Mouse (Mus musculus): Measurements from ENCODE around the gene Ninj1. TPM values are rescaled to one million over a fixed set of nuclear protein-coding genes. Genes with fewer than 3 reads are reported as not detected.

The Ninj1 gene
- polyA plus RNA-seq, 1 experiment from 2014 or later, result 26.5 TPM

DNA sequence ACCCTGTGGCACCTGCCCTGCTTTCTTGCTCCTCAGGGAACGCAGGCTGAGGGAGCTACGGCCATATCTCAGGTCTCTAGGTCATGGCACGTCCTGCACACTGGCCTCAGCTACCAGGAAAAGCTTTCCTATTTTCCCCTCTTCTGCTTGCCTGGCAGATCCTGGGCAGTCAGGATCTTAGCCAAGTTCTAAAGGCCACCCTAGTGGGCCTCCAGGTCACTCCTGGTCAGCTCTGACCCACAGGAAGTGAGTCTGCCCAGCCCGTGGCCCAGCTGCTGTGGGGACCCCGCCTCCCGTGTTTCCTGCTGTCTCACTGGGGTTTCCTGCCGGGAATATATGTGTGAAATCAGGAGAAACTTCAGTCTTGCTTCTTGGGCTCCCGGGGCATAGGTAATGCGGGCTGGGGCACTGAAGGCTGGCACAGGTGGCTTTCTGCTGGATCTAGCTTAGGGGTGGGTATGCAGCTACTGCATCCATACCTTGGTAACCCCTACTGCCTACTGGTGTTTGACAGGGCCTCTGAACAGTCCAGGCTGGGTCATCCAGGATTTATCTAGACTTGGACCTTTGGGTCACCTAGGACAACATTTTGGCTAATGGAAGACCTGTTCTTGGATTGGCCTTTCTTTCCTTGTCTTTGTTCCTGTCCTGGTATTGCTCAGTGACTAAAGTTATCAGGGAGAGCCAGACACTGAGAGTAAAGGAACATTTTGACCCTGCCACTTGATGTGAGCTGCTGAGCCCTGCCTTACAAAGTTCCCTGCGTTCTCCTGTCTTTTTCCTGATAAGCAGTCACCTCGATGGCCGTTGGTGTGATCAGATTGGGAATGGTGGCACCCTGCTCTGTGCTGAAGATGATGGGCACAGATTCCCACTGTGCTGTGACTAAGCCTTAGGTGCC lies 2.9 kb downstream of the Ninj1 start:
- Histone ChIP-seq H3K4me2 (replicated peaks) (no peak overlapping the region), H3K9me3 (replicated peaks) (no peaks in the 10 kb centered on the region), H3K9ac (no peak overlapping the region), H3K4me1 (peaks cover 36% of the 10 kb centered on the region), H3K36me3 (no peaks in the 10 kb centered on the region), H3K4me3 (no peak overlapping the region), H3K27me3 (peaks cover 21% of the 10 kb centered on the region), H3K27ac (no peak overlapping the region)
- no peak for ATAC-seq (ENCODE audit: low FRiP score)
- WGBS, result 78% methylated on average over 12 of the region's 12 CpGs

GRCm38 (mm10) chr13:49190876-49191672 lies 3.8 kb downstream of the Ninj1 start:
- Histone ChIP-seq H3K27ac (0 out of 2 replicates have a peak overlapping the region, but pooled peaks have one; percentile 37), H3K9me3 (replicated peaks) (no peaks in the 10 kb centered on the region), H3K4me2 (replicated peaks) (no peak overlapping the region), H3K27me3 (peaks cover 21% of the 10 kb centered on the region), H3K9ac (no peak overlapping the region), H3K36me3 (no peaks in the 10 kb centered on the region), H3K4me1 (peaks cover 36% of the 10 kb centered on the region), H3K4me3 (no peak overlapping the region)
- 66% methylated on average over 7 of the region's 7 CpGs for WGBS
- no peak for ATAC-seq (ENCODE audit: low FRiP score)

- H3K36me3 ChIP-seq, result no peaks in the 10 kb centered on the region
- H3K9ac ChIP-seq, result no peak overlapping the region
- ATAC-seq (ENCODE audit: low FRiP score), result no peak
- peaks cover 18% of the 10 kb centered on the region for H3K27me3 ChIP-seq
- H3K4me3 ChIP-seq, result no peak overlapping the region
- H3K4me2 ChIP-seq (replicated peaks), result no peak overlapping the region
- H3K27ac ChIP-seq, result 0 out of 2 replicates have a peak overlapping the region, but pooled peaks have one; percentile 37
- peaks cover 34% of the 10 kb centered on the region for H3K4me1 ChIP-seq
- 47% methylated on average over 5 of the region's 5 CpGs for WGBS
- no peaks in the 10 kb centered on the region for H3K9me3 ChIP-seq (replicated peaks)
Measured at GRCm38 (mm10) chr13:49191673-49192035, 4.4 kb downstream of the Ninj1 start.

GRCm38 (mm10) chr13:49192156-49192855 lies 5.0 kb downstream of the Ninj1 start:
- Histone ChIP-seq H3K9me3 (replicated peaks) (no peaks in the 10 kb centered on the region), H3K27ac (no peak overlapping the region), H3K4me1 (peaks cover 28% of the 10 kb centered on the region), H3K4me2 (replicated peaks) (no peak overlapping the region), H3K4me3 (no peak overlapping the region), H3K27me3 (peaks cover 16% of the 10 kb centered on the region), H3K9ac (no peak overlapping the region), H3K36me3 (no peaks in the 10 kb centered on the region)
- 71% methylated on average over 16 of the region's 16 CpGs for WGBS
- no peak for ATAC-seq (ENCODE audit: low FRiP score)

DNA sequence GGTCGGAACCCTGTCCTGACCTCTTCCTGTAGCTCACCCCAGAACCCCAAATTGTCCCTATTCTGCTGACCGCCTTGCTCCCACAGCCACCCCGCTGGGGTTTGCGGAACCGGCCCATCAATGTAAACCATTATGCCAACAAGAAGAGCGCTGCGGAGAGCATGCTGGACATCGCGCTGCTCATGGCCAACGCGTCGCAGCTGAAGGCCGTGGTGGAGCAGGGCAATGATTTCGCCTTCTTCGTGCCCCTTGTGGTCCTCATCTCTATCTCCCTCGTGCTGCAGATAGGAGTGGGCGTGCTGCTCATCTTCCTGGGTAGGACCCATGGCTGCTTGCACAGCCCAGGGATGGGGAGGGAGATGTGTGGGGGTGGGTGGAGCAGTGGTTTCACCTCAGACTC lies 6.4 kb downstream of the Ninj1 start:
- no peak overlapping the region for H3K4me2 ChIP-seq (replicated peaks)
- H3K27ac ChIP-seq, result no peak overlapping the region
- H3K9me3 ChIP-seq (replicated peaks), result no peaks in the 10 kb centered on the region
- H3K4me3 ChIP-seq, result no peak overlapping the region
- ATAC-seq (ENCODE audit: low FRiP score), result no peak
- no peaks in the 10 kb centered on the region for H3K36me3 ChIP-seq
- H3K27me3 ChIP-seq, result peaks cover 12% of the 10 kb centered on the region
- 95% methylated on average over 17 of the region's 17 CpGs for WGBS
- peaks cover 16% of the 10 kb centered on the region for H3K4me1 ChIP-seq
- no peak overlapping the region for H3K9ac ChIP-seq

- no peak overlapping the region for H3K27ac ChIP-seq
- H3K4me3 ChIP-seq, result no peak overlapping the region
- 97% methylated on average over 13 of the region's 13 CpGs for WGBS
- no peak for ATAC-seq (ENCODE audit: low FRiP score)
- peaks cover 13% of the 10 kb centered on the region for H3K4me1 ChIP-seq
- no peaks in the 10 kb centered on the region for H3K9me3 ChIP-seq (replicated peaks)
- no peak overlapping the region for H3K4me2 ChIP-seq (replicated peaks)
- no peak overlapping the region for H3K9ac ChIP-seq
- H3K27me3 ChIP-seq, result peaks cover 5% of the 10 kb centered on the region; the same call in 1 of the 2 replicates
- no peaks in the 10 kb centered on the region for H3K36me3 ChIP-seq
Measured at GRCm38 (mm10) chr13:49194811-49195210, 7.5 kb downstream of the Ninj1 start.

DNA sequence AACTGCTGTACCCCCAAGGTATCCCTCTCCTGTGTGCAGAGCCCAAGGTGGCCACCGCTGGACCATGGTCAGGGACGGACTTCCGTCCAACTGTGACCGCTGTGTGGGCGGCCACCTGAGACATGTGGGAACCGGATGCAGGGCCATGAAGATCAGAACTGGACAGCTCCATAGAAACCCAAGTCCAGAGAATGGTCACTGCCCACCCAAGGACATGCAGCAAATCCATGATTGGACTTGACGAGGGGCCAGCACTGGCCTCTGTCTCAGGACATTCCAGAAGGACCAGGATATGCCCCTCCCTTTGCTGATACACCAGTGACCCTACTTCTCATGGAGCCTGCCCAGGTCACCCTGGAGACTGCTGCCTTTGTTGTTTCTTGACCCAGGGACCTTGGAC lies 8.4 kb downstream of the Ninj1 start:
- H3K4me1 ChIP-seq, result peaks cover 13% of the 10 kb centered on the region
- H3K4me2 ChIP-seq (replicated peaks), result no peak overlapping the region
- no peak for ATAC-seq (ENCODE audit: low FRiP score)
- no peak overlapping the region for H3K4me3 ChIP-seq
- no peaks in the 10 kb centered on the region for H3K36me3 ChIP-seq
- H3K9me3 ChIP-seq (replicated peaks), result no peaks in the 10 kb centered on the region
- H3K27me3 ChIP-seq, result no peaks in the 10 kb centered on the region
- H3K27ac ChIP-seq, result no peak overlapping the region
- 92% methylated on average over 7 of the region's 7 CpGs for WGBS
- no peak overlapping the region for H3K9ac ChIP-seq

DNA sequence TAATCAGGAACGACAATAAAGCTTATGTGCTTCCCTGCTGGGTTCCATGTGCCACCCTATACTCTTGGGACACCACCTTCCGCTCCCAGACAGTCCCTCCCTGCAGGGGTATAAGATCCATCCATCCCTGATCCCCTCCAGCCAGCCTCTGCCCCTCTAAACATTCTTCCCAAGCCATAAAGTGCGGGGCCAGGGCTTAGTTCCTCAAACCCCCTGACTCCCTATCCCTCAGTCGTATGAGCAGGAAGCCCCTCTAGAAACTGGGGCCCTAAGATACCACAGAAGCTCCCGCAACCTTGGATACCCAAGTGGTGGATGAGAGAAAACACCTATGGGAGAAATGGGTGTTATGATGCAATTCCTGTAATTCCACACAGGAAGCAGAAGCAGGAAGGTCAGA lies 8.9 kb downstream of the Ninj1 start:
- H3K4me3 ChIP-seq, result no peak overlapping the region
- ATAC-seq (ENCODE audit: low FRiP score), result no peak
- H3K9me3 ChIP-seq (replicated peaks), result no peaks in the 10 kb centered on the region
- no peaks in the 10 kb centered on the region for H3K36me3 ChIP-seq
- H3K27me3 ChIP-seq, result no peaks in the 10 kb centered on the region
- WGBS, result 88% methylated on average over 5 of the region's 5 CpGs
- H3K27ac ChIP-seq, result no peak overlapping the region
- H3K9ac ChIP-seq, result no peak overlapping the region
- no peak overlapping the region for H3K4me2 ChIP-seq (replicated peaks)
- peaks cover 7% of the 10 kb centered on the region for H3K4me1 ChIP-seq

GRCm38 (mm10) chr13:49196766-49197165 lies 9.5 kb downstream of the Ninj1 start:
- Histone ChIP-seq H3K9me3 (replicated peaks) (no peaks in the 10 kb centered on the region), H3K36me3 (no peaks in the 10 kb centered on the region), H3K4me2 (replicated peaks) (no peak overlapping the region), H3K9ac (no peak overlapping the region), H3K27me3 (no peaks in the 10 kb centered on the region), H3K4me3 (no peak overlapping the region), H3K4me1 (peaks cover 2% of the 10 kb centered on the region), H3K27ac (no peak overlapping the region)
- WGBS, result 86% methylated on average over 6 of the region's 6 CpGs
- no peak for ATAC-seq (ENCODE audit: low FRiP score)

GRCm38 (mm10) chr13:49198734-49199133 lies 11.4 kb downstream of the Ninj1 start:
- no peak for ATAC-seq (ENCODE audit: low FRiP score)
- Histone ChIP-seq H3K9ac (no peak overlapping the region), H3K4me2 (replicated peaks) (no peak overlapping the region), H3K27me3 (no peaks in the 10 kb centered on the region), H3K4me1 (no peaks in the 10 kb centered on the region), H3K36me3 (0 out of 2 replicates have a peak, but pooled peaks cover 2% of the 10 kb centered on the region), H3K4me3 (no peak overlapping the region), H3K27ac (no peak overlapping the region), H3K9me3 (replicated peaks) (no peaks in the 10 kb centered on the region)
- WGBS, result 92% methylated on average over 9 of the region's 9 CpGs

GRCm38 (mm10) chr13:49199891-49200290 lies 12.6 kb downstream of the Ninj1 start:
- Histone ChIP-seq H3K27me3 (peaks cover 4% of the 10 kb centered on the region; the same call in 1 of the 2 replicates), H3K36me3 (0 out of 2 replicates have a peak, but pooled peaks cover 2% of the 10 kb centered on the region), H3K9me3 (replicated peaks) (no peaks in the 10 kb centered on the region), H3K4me3 (no peak overlapping the region), H3K4me1 (no peaks in the 10 kb centered on the region), H3K27ac (no peak overlapping the region), H3K9ac (no peak overlapping the region), H3K4me2 (replicated peaks) (no peak overlapping the region)
- no peak for ATAC-seq (ENCODE audit: low FRiP score)
- whole genome bisulfite sequencing, result 93% methylated on average over 7 of the region's 7 CpGs

DNA sequence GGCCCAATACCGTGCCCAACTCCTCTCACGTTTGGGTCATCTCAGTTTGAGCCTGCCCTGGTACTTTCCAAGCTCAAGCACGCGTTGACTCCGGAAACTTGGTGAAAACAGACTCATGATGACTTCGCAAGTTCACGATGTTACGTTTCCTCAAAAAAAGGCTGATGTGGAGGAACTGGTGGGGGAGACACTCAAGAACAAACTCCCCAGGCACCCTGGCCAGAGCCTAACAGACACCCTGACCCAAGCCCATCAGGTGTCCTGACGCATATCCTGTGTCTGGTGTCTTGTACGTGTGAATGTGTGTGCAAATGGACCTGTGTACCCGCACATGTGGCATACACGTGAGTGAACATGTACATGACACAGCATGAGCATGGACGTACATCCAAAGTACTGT lies 13.4 kb downstream of the Ninj1 start:
- 89% methylated on average over 13 of the region's 13 CpGs for WGBS
- Histone ChIP-seq H3K4me3 (no peak overlapping the region), H3K27ac (no peak overlapping the region), H3K9ac (no peak overlapping the region), H3K4me1 (peaks cover 7% of the 10 kb centered on the region; the same call in 1 of the 2 replicates), H3K9me3 (replicated peaks) (no peaks in the 10 kb centered on the region), H3K36me3 (0 out of 2 replicates have a peak, but pooled peaks cover 2% of the 10 kb centered on the region), H3K27me3 (peaks cover 5% of the 10 kb centered on the region; the same call in 1 of the 2 replicates), H3K4me2 (replicated peaks) (no peak overlapping the region)
- no peak for ATAC-seq (ENCODE audit: low FRiP score)

All from hindbrain, embryonic 12.5 days (tissue).